Mouse (Mus musculus): Measurements from ENCODE around the gene Gm36210. TPM values are rescaled to one million over a fixed set of nuclear protein-coding genes. Genes with fewer than 3 reads are reported as not detected.

Gm36210 gene
- total and polyA plus RNA-seq, 2 experiments from 2014 or later: 0.30 to 0.31 TPM

GRCm38 (mm10) chr7:4851315-4851688 lies 55.0 kb downstream of the Gm36210 start:
- H3K36me3 ChIP-seq (ENCODE audit: insufficient read depth, low read length): no peaks in the 10 kb centered on the region
- no peak overlapping the region for H3K4me3 ChIP-seq (ENCODE audit: low read length)
- 70% methylated on average over 8 of the region's 8 CpGs for WGBS
- H3K27ac ChIP-seq: no peak overlapping the region
- no peak overlapping the region for H3K9ac ChIP-seq (replicated peaks; ENCODE audit: low read length)
- no peak for DNase-seq (ENCODE audit: low spot score)
- H3K9me3 ChIP-seq (ENCODE audit: low read length): no peaks in the 10 kb centered on the region
- no peaks in the 10 kb centered on the region for H3K4me1 ChIP-seq (ENCODE audit: insufficient read depth, low read length)
- no peak for TF ChIP-seq CTCF (IDR thresholded peaks at IDR 0.05; ENCODE audit: low read depth)
- no peaks in the 10 kb centered on the region for H3K27me3 ChIP-seq (ENCODE audit: insufficient read depth, low read length)
- ATAC-seq: no peak
- no peak overlapping the region for H3K4me2 ChIP-seq (ENCODE audit: low read depth, low read length)

- 78% methylated on average over 11 of the region's 11 CpGs for WGBS
- Histone ChIP-seq H3K4me2 (ENCODE audit: low read depth, low read length) (no peak overlapping the region), H3K36me3 (ENCODE audit: insufficient read depth, low read length) (no peaks in the 10 kb centered on the region), H3K27ac (no peak overlapping the region), H3K9ac (replicated peaks; ENCODE audit: low read length) (no peak overlapping the region), H3K27me3 (ENCODE audit: insufficient read depth, low read length) (no peaks in the 10 kb centered on the region), H3K4me3 (ENCODE audit: low read length) (no peak overlapping the region), H3K9me3 (ENCODE audit: low read length) (no peaks in the 10 kb centered on the region), H3K4me1 (ENCODE audit: insufficient read depth, low read length) (no peaks in the 10 kb centered on the region)
- ATAC-seq (no peak), DNase-seq (ENCODE audit: low spot score) (no peak)
- no peak for TF ChIP-seq CTCF (IDR thresholded peaks at IDR 0.05; ENCODE audit: low read depth)
Measured at GRCm38 (mm10) chr7:4850621-4851314, 55.5 kb downstream of the Gm36210 start.

GRCm38 (mm10) chr7:4849372-4849771 lies 56.9 kb downstream of the Gm36210 start:
- H3K9ac ChIP-seq (replicated peaks; ENCODE audit: low read length): no peak overlapping the region
- DNase-seq (ENCODE audit: low spot score) (no peak), ATAC-seq (no peak)
- no peak for TF ChIP-seq CTCF (IDR thresholded peaks at IDR 0.05; ENCODE audit: low read depth)
- H3K4me3 ChIP-seq (ENCODE audit: low read length): no peak overlapping the region
- 56% methylated on average over 9 of the region's 9 CpGs for WGBS
- H3K27me3 ChIP-seq (ENCODE audit: insufficient read depth, low read length): no peaks in the 10 kb centered on the region
- no peaks in the 10 kb centered on the region for H3K9me3 ChIP-seq (ENCODE audit: low read length)
- no peaks in the 10 kb centered on the region for H3K36me3 ChIP-seq (ENCODE audit: insufficient read depth, low read length)
- H3K27ac ChIP-seq: no peak overlapping the region
- no peaks in the 10 kb centered on the region for H3K4me1 ChIP-seq (ENCODE audit: insufficient read depth, low read length)
- H3K4me2 ChIP-seq (ENCODE audit: low read depth, low read length): no peak overlapping the region

Other genes with a start within 250 kb of the Gm36210 start
Only the 30 nearest of the 34 such genes appear.
- 195 and 217 TPM in 2 replicates for gene Brsk1, start 215.9 kb downstream of the Gm36210 start, total RNA-seq (2014; rRNA removed)
- gene Brsk1, start 215.9 kb downstream of the Gm36210 start, polyA plus RNA-seq (2015; fragmentation: Nextera tagmentation; extraction: Ambion mirVana): 6.7 and 7.1 TPM in 2 replicates
- gene Tmem150b, start 181.3 kb downstream of the Gm36210 start, total RNA-seq (2014; rRNA removed): not detected in 2 replicates
- gene Tmem150b, start 181.3 kb downstream of the Gm36210 start, polyA plus RNA-seq (2015; fragmentation: Nextera tagmentation; extraction: Ambion mirVana): 0.13 TPM in 2 replicates
- 29.3 and 39.5 TPM in 2 replicates for gene Kmt5c, start 166.4 kb downstream of the Gm36210 start, total RNA-seq (2014; rRNA removed)
- 30.7 and 36.5 TPM in 2 replicates for gene Kmt5c, start 166.4 kb downstream of the Gm36210 start, polyA plus RNA-seq (2015; fragmentation: Nextera tagmentation; extraction: Ambion mirVana)
- 10.6 and 37.2 TPM in 2 replicates for gene Cox6b2, start 153.4 kb downstream of the Gm36210 start, total RNA-seq (2014; rRNA removed)
- 47.0 and 50.1 TPM in 2 replicates for gene Cox6b2, start 153.4 kb downstream of the Gm36210 start, polyA plus RNA-seq (2015; fragmentation: Nextera tagmentation; extraction: Ambion mirVana)
- not detected in 2 replicates for gene Fam71e2, start 135.2 kb downstream of the Gm36210 start, total RNA-seq (2014; rRNA removed)
- gene Fam71e2, start 135.2 kb downstream of the Gm36210 start, polyA plus RNA-seq (2015; fragmentation: Nextera tagmentation; extraction: Ambion mirVana): not detected in 2 replicates
- 2.0 TPM in 1 of 2 replicates, not detected in the other for gene Il11, start 123.7 kb downstream of the Gm36210 start, total RNA-seq (2014; rRNA removed)
- gene Il11, start 123.7 kb downstream of the Gm36210 start, polyA plus RNA-seq (2015; fragmentation: Nextera tagmentation; extraction: Ambion mirVana): 1.1 and 1.3 TPM in 2 replicates
- gene Tmem190, start 123.6 kb downstream of the Gm36210 start, total RNA-seq (2014; rRNA removed): not detected in 2 replicates
- gene Tmem190, start 123.6 kb downstream of the Gm36210 start, polyA plus RNA-seq (2015; fragmentation: Nextera tagmentation; extraction: Ambion mirVana): 0.53 TPM in 1 of 2 replicates, not detected in the other
- gene Tmem238, start 116.9 kb downstream of the Gm36210 start, total RNA-seq (2014; rRNA removed): 13.7 and 13.9 TPM in 2 replicates
- 16.8 and 18.2 TPM in 2 replicates for gene Tmem238, start 116.9 kb downstream of the Gm36210 start, polyA plus RNA-seq (2015; fragmentation: Nextera tagmentation; extraction: Ambion mirVana)
- 145 and 147 TPM in 2 replicates for gene Rpl28, start 113.6 kb downstream of the Gm36210 start, total RNA-seq (2014; rRNA removed)
- 304 and 315 TPM in 2 replicates for gene Rpl28, start 113.6 kb downstream of the Gm36210 start, polyA plus RNA-seq (2015; fragmentation: Nextera tagmentation; extraction: Ambion mirVana)
- 264 and 324 TPM in 2 replicates for gene Ube2s, start 93.9 kb downstream of the Gm36210 start, total RNA-seq (2014; rRNA removed)
- 223 and 233 TPM in 2 replicates for gene Ube2s, start 93.9 kb downstream of the Gm36210 start, polyA plus RNA-seq (2015; fragmentation: Nextera tagmentation; extraction: Ambion mirVana)
- gene Shisa7, start 61.8 kb downstream of the Gm36210 start, total RNA-seq (2014; rRNA removed): 46.3 and 49.3 TPM in 2 replicates
- gene Shisa7, start 61.8 kb downstream of the Gm36210 start, polyA plus RNA-seq (2015; fragmentation: Nextera tagmentation; extraction: Ambion mirVana): 5.7 and 6.9 TPM in 2 replicates
- gene Isoc2b, start 36.3 kb downstream of the Gm36210 start, total RNA-seq (2014; rRNA removed): 2.2 and 3.1 TPM in 2 replicates
- gene Isoc2b, start 36.3 kb downstream of the Gm36210 start, polyA plus RNA-seq (2015; fragmentation: Nextera tagmentation; extraction: Ambion mirVana): 3.5 and 3.7 TPM in 2 replicates
- 8.3 and 12.2 TPM in 2 replicates for gene Isoc2a, start 29.4 kb downstream of the Gm36210 start, total RNA-seq (2014; rRNA removed)
- gene Isoc2a, start 29.4 kb downstream of the Gm36210 start, polyA plus RNA-seq (2015; fragmentation: Nextera tagmentation; extraction: Ambion mirVana): 0.43 and 0.76 TPM in 2 replicates
- gene Zfp628, start 8.7 kb upstream of the Gm36210 start, total RNA-seq (2014; rRNA removed): 12.5 and 12.7 TPM in 2 replicates
- gene Zfp628, start 8.7 kb upstream of the Gm36210 start, polyA plus RNA-seq (2015; fragmentation: Nextera tagmentation; extraction: Ambion mirVana): 5.2 and 5.7 TPM in 2 replicates
- gene Nat14, start 15.5 kb upstream of the Gm36210 start, total RNA-seq (2014; rRNA removed): 24.2 and 32.3 TPM in 2 replicates
- gene Nat14, start 15.5 kb upstream of the Gm36210 start, polyA plus RNA-seq (2015; fragmentation: Nextera tagmentation; extraction: Ambion mirVana): 27.5 and 29.4 TPM in 2 replicates
- 2.5 and 2.8 TPM in 2 replicates for gene Ssc5d, start 19.3 kb upstream of the Gm36210 start, total RNA-seq (2014; rRNA removed)
- gene Ssc5d, start 19.3 kb upstream of the Gm36210 start, polyA plus RNA-seq (2015; fragmentation: Nextera tagmentation; extraction: Ambion mirVana): 0.77 and 1.0 TPM in 2 replicates
- 0.31 TPM in 1 of 2 replicates, not detected in the other for gene Sbk2, start 57.9 kb upstream of the Gm36210 start, total RNA-seq (2014; rRNA removed)
- gene Sbk2, start 57.9 kb upstream of the Gm36210 start, polyA plus RNA-seq (2015; fragmentation: Nextera tagmentation; extraction: Ambion mirVana): not detected in 2 replicates
- gene Sbk3, start 64.7 kb upstream of the Gm36210 start, total RNA-seq (2014; rRNA removed): 0.31 and 0.72 TPM in 2 replicates
- gene Sbk3, start 64.7 kb upstream of the Gm36210 start, polyA plus RNA-seq (2015; fragmentation: Nextera tagmentation; extraction: Ambion mirVana): 0.23 and 0.31 TPM in 2 replicates
- gene Zfp579, start 89.6 kb upstream of the Gm36210 start, total RNA-seq (2014; rRNA removed): 65.7 and 113 TPM in 2 replicates
- gene Zfp579, start 89.6 kb upstream of the Gm36210 start, polyA plus RNA-seq (2015; fragmentation: Nextera tagmentation; extraction: Ambion mirVana): 37.4 and 40.2 TPM in 2 replicates
- gene Zfp524, start 107.9 kb upstream of the Gm36210 start, total RNA-seq (2014; rRNA removed): 4.3 and 7.2 TPM in 2 replicates
- gene Zfp524, start 107.9 kb upstream of the Gm36210 start, polyA plus RNA-seq (2015; fragmentation: Nextera tagmentation; extraction: Ambion mirVana): 4.2 and 5.1 TPM in 2 replicates
- 41.1 and 44.0 TPM in 2 replicates for gene Fiz1, start 108.2 kb upstream of the Gm36210 start, total RNA-seq (2014; rRNA removed)
- 27.6 and 29.1 TPM in 2 replicates for gene Fiz1, start 108.2 kb upstream of the Gm36210 start, polyA plus RNA-seq (2015; fragmentation: Nextera tagmentation; extraction: Ambion mirVana)
- not detected in 2 replicates for gene Gm44973, start 109.0 kb upstream of the Gm36210 start, total RNA-seq (2014; rRNA removed)
- 2.3 and 3.0 TPM in 2 replicates for gene Gm44973, start 109.0 kb upstream of the Gm36210 start, polyA plus RNA-seq (2015; fragmentation: Nextera tagmentation; extraction: Ambion mirVana)
- 41.5 and 43.2 TPM in 2 replicates for gene Zfp865, start 113.9 kb upstream of the Gm36210 start, total RNA-seq (2014; rRNA removed)
- 5.4 TPM in 2 replicates for gene Zfp865, start 113.9 kb upstream of the Gm36210 start, polyA plus RNA-seq (2015; fragmentation: Nextera tagmentation; extraction: Ambion mirVana)
- gene Ccdc106, start 114.0 kb upstream of the Gm36210 start, total RNA-seq (2014; rRNA removed): 39.6 and 76.5 TPM in 2 replicates
- 61.6 and 62.1 TPM in 2 replicates for gene Ccdc106, start 114.0 kb upstream of the Gm36210 start, polyA plus RNA-seq (2015; fragmentation: Nextera tagmentation; extraction: Ambion mirVana)
- not detected in 2 replicates for gene 4632433K11Rik, start 127.6 kb upstream of the Gm36210 start, total RNA-seq (2014; rRNA removed)
- not detected in 2 replicates for gene 4632433K11Rik, start 127.6 kb upstream of the Gm36210 start, polyA plus RNA-seq (2015; fragmentation: Nextera tagmentation; extraction: Ambion mirVana)
- gene Zfp784, start 131.9 kb upstream of the Gm36210 start, total RNA-seq (2014; rRNA removed): 6.0 and 6.8 TPM in 2 replicates
- gene Zfp784, start 131.9 kb upstream of the Gm36210 start, polyA plus RNA-seq (2015; fragmentation: Nextera tagmentation; extraction: Ambion mirVana): 4.5 and 5.6 TPM in 2 replicates
- gene Zfp580, start 145.0 kb upstream of the Gm36210 start, total RNA-seq (2014; rRNA removed): 69.6 and 90.7 TPM in 2 replicates
- gene Zfp580, start 145.0 kb upstream of the Gm36210 start, polyA plus RNA-seq (2015; fragmentation: Nextera tagmentation; extraction: Ambion mirVana): 117 and 128 TPM in 2 replicates
- 146 and 153 TPM in 2 replicates for gene U2af2, start 155.6 kb upstream of the Gm36210 start, total RNA-seq (2014; rRNA removed)
- gene U2af2, start 155.6 kb upstream of the Gm36210 start, polyA plus RNA-seq (2015; fragmentation: Nextera tagmentation; extraction: Ambion mirVana): 85.7 and 86.9 TPM in 2 replicates
- gene Epn1, start 173.7 kb upstream of the Gm36210 start, total RNA-seq (2014; rRNA removed): 433 and 507 TPM in 2 replicates
- gene Epn1, start 173.7 kb upstream of the Gm36210 start, polyA plus RNA-seq (2015; fragmentation: Nextera tagmentation; extraction: Ambion mirVana): 107 and 111 TPM in 2 replicates
- not detected in 2 replicates for gene Rfpl4, start 210.4 kb upstream of the Gm36210 start, total RNA-seq (2014; rRNA removed)
- 0.16 TPM in 1 of 2 replicates, not detected in the other for gene Rfpl4, start 210.4 kb upstream of the Gm36210 start, polyA plus RNA-seq (2015; fragmentation: Nextera tagmentation; extraction: Ambion mirVana)

All from hindbrain, postnatal 0 days (tissue).